Mouse (Mus musculus) liver, embryonic 12.5 days (tissue): Measurements from ENCODE around the gene Bmpr1a. TPM values are rescaled to one million over a fixed set of nuclear protein-coding genes. Genes with fewer than 3 reads are reported as not detected.

Experiments
- ATAC-seq: fragments of 200-750 bp; cut with Nextera tagmentation; 2 replicates; pipeline ENCODE4 v1.8.0; 2017; ENCODE audit warnings: moderate number of reproducible peaks, mild to moderate bottlenecking, moderate library complexity
- H3K27ac ChIP-seq: fragments of 300-500 bp; sonication (generic); 2 replicates; pipeline ENCODE4 v1.5.1; 2016; ENCODE audit warnings: mild to moderate bottlenecking
- H3K27me3 ChIP-seq: fragments of 300-500 bp; sonication (generic); replicated peaks from 2 replicates; pipeline ENCODE4 v1.6.1; 2016; ENCODE audit warnings: mild to moderate bottlenecking, moderate library complexity
- H3K36me3 ChIP-seq: fragments of 300-500 bp; sonication (generic); 2 replicates; pipeline ENCODE4 v1.6.1; 2016; ENCODE audit warnings: mild to moderate bottlenecking, moderate library complexity
- H3K4me1 ChIP-seq: fragments of 300-500 bp; sonication (generic); 2 replicates; pipeline ENCODE4 v1.6.1; 2016
- H3K4me2 ChIP-seq: fragments of 300-500 bp; sonication (generic); 2 replicates; pipeline ENCODE4 v1.6.1; 2016; ENCODE audit warnings: mild to moderate bottlenecking, moderate library complexity
- H3K4me3 ChIP-seq: fragments of 300-500 bp; sonication (generic); 2 replicates; pipeline ENCODE4 v1.5.1; 2016; ENCODE audit warnings: mild to moderate bottlenecking, moderate library complexity
- H3K9ac ChIP-seq: fragments of 300-500 bp; sonication (generic); 2 replicates; pipeline ENCODE4 v1.6.1; 2016; ENCODE audit warnings: mild to moderate bottlenecking, moderate library complexity
- H3K9me3 ChIP-seq: fragments of 300-500 bp; sonication (generic); replicated peaks from 2 replicates; pipeline ENCODE4 v1.6.1; 2016; ENCODE audit warnings: mild to moderate bottlenecking, moderate library complexity
- WGBS: fragments of 180-500 bp; shearing (Covaris S2); methylation state at CpG from one replicate; pipeline ENCODE4 v1.1.7; 2016; ENCODE audit not compliant: insufficient replicate concordance; 5-methylcytosine and 5-hydroxymethylcytosine counted together
- polyA plus RNA-seq: library from polyadenylated mRNA; unstranded; fragments of >200 nt; fragmentation: Nextera tagmentation; extraction: Ambion mirVana; gene quantifications from 2 replicates; pipeline ENCODE4 v1.2.1, GENCODE M21; 2016

Gene Bmpr1a
- polyA plus RNA-seq = 8.6 and 8.8 TPM in 2 replicates

- Histone ChIP-seq H3K9ac (peak within 1 kb of the TSS; percentile 85), H3K4me3 (peak within 1 kb of the TSS; percentile 77), H3K27me3 (peaks cover 73% of the 10 kb centered on the region), H3K4me2 (peak within 1 kb of the TSS; percentile 96), H3K27ac (peak within 1 kb of the TSS; percentile 80), H3K4me1 (peaks cover 46% of the 10 kb centered on the region), H3K9me3 (no peaks in the 10 kb centered on the region), H3K36me3 (no peaks in the 10 kb centered on the region)
- ATAC-seq = no peak
- 10% methylated on average over 15 of the region's 15 CpGs for WGBS
Measured at GRCm38 (mm10) chr14:34503325-34503647, at the start of gene Bmpr1a. TSS of gene Bmpr1a (minus strand) at chr14:34503341.

DNA sequence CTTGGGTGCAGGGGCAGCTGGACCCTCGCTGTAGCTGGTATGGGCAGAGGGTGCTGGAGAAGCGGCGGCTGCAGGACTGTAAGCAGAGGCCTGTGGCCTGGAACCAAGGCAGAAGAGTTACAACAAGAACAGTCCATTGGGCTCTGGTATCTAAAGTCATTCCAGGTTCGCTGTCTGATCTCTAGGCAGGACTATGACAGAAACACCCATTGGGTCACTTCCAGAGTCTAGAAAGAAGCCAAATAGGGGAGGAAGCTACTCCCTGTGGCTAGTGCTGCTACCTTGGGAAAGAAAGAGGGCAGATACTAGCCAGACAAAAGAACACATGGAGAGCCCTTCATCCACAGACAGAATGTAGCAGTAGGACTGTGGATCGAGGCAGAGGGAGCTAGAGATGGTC is 49.1 kb upstream of the Bmpr1a start:
- Histone ChIP-seq H3K4me1 (peaks cover 12% of the 10 kb centered on the region), H3K4me3 (no peak overlapping the region), H3K9ac (no peak overlapping the region), H3K27me3 (peaks cover 69% of the 10 kb centered on the region), H3K9me3 (no peaks in the 10 kb centered on the region), H3K27ac (no peak overlapping the region), H3K36me3 (no peaks in the 10 kb centered on the region), H3K4me2 (no peak overlapping the region)
- ATAC-seq = no peak
- WGBS = 63% methylated on average over 5 of the region's 5 CpGs

GRCm38 (mm10) chr14:34549004-34549671 is 46.0 kb upstream of the Bmpr1a start:
- Histone ChIP-seq H3K9me3 (no peaks in the 10 kb centered on the region), H3K36me3 (no peaks in the 10 kb centered on the region), H3K27me3 (peaks cover 86% of the 10 kb centered on the region), H3K4me2 (peak overlapping the region; percentile 99), H3K27ac (peak overlapping the region; percentile 8; the same call in 1 of the 2 replicates), H3K4me1 (peaks cover 12% of the 10 kb centered on the region), H3K9ac (peak overlapping the region; percentile 70), H3K4me3 (peak overlapping the region; percentile 69)
- whole genome bisulfite sequencing = under 1% methylated on average over 55 of the region's 55 CpGs
- ATAC-seq = peak; percentile 81

DNA sequence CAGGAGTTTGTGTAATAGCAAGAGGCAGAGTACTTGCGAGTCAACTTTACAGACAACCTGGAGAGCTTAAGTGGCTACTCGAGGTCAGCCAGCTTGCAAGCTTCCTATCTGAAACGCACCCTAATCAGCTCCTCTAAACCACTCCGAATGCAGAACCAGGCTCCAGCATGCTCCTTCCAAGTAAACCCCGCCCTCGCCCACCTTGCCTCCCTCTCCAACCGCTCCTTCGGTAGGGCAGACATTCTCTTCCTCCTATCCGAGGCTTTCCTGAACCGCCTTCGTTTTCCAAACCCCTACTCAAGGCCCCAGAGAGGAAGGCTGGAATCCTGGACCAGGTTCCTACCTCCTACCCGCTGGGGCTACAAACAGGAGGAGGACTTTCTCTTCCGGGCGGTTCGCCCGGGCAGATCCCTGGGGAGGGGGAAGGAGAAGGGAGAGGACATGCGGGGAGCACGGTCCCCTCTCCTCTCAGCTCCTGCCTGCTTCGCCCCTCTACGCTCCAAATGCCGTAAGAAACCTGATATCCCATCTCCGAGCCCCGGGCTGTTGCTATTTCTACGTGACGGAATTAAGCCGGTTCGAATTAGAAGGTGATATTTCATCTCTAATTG is 45.4 kb upstream of the Bmpr1a start:
- no peaks in the 10 kb centered on the region for H3K36me3 ChIP-seq
- peaks cover 86% of the 10 kb centered on the region for H3K27me3 ChIP-seq
- H3K27ac ChIP-seq = no peak overlapping the region
- ATAC-seq = no peak
- peaks cover 12% of the 10 kb centered on the region for H3K4me1 ChIP-seq
- WGBS = 2% methylated on average over 23 of the region's 27 CpGs
- peak overlapping the region; percentile 99 for H3K4me2 ChIP-seq
- peak overlapping the region; percentile 69 for H3K4me3 ChIP-seq
- no peaks in the 10 kb centered on the region for H3K9me3 ChIP-seq
- H3K9ac ChIP-seq = peak overlapping the region; percentile 70

DNA sequence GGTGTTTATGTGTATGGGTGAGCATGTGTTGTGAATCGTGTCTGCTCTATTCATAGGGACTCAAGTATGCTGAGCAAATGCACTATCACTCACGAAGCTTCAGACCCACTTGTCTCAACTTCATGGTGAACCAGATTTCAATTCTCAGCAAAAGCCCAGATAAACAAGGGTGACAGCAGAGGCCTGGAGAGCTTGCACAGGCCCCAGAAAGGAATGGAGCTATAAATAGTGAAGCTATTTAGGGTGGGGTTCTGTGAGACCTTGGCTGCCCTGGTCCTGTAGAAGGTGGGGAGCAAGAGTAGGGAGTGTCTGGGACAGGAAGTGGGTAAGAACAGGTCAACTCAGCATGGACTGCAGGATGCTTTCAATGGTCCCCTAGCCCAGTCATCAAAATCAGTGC is 41.4 kb upstream of the Bmpr1a start:
- Histone ChIP-seq H3K27me3 (peaks cover 86% of the 10 kb centered on the region), H3K4me1 (peaks cover 17% of the 10 kb centered on the region), H3K27ac (no peak overlapping the region), H3K9ac (no peak overlapping the region), H3K4me2 (no peak overlapping the region), H3K4me3 (no peak overlapping the region), H3K9me3 (no peaks in the 10 kb centered on the region), H3K36me3 (no peaks in the 10 kb centered on the region)
- ATAC-seq = no peak
- 51% methylated on average over 2 of the region's 2 CpGs for WGBS

GRCm38 (mm10) chr14:34544001-34544400 is 40.9 kb upstream of the Bmpr1a start:
- Histone ChIP-seq H3K9me3 (no peaks in the 10 kb centered on the region), H3K27ac (no peak overlapping the region), H3K4me2 (no peak overlapping the region), H3K27me3 (peaks cover 82% of the 10 kb centered on the region), H3K4me3 (no peak overlapping the region), H3K36me3 (no peaks in the 10 kb centered on the region), H3K9ac (no peak overlapping the region), H3K4me1 (peaks cover 13% of the 10 kb centered on the region)
- no peak for ATAC-seq
- 67% methylated on average over 6 of the region's 6 CpGs for WGBS

- peaks cover 9% of the 10 kb centered on the region; the same call in 1 of the 2 replicates for H3K4me1 ChIP-seq
- no peaks in the 10 kb centered on the region for H3K36me3 ChIP-seq
- ATAC-seq = no peak
- H3K9ac ChIP-seq = no peak overlapping the region
- H3K9me3 ChIP-seq = no peaks in the 10 kb centered on the region
- WGBS = 74% methylated on average over 6 of the region's 6 CpGs
- no peak overlapping the region for H3K4me2 ChIP-seq
- H3K4me3 ChIP-seq = no peak overlapping the region
- H3K27ac ChIP-seq = no peak overlapping the region
- peaks cover 80% of the 10 kb centered on the region for H3K27me3 ChIP-seq
Measured at GRCm38 (mm10) chr14:34543596-34543995, 40.5 kb upstream of the Bmpr1a start.

- no peak overlapping the region for H3K27ac ChIP-seq
- H3K9ac ChIP-seq = no peak overlapping the region
- H3K36me3 ChIP-seq = no peaks in the 10 kb centered on the region
- 76% methylated on average over 5 of the region's 5 CpGs for WGBS
- peaks cover 65% of the 10 kb centered on the region for H3K27me3 ChIP-seq
- ATAC-seq = no peak
- H3K4me3 ChIP-seq = no peak overlapping the region
- H3K4me1 ChIP-seq = peaks cover 4% of the 10 kb centered on the region; the same call in 1 of the 2 replicates
- H3K9me3 ChIP-seq = no peaks in the 10 kb centered on the region
- H3K4me2 ChIP-seq = no peak overlapping the region
Measured at GRCm38 (mm10) chr14:34541896-34542295, 38.8 kb upstream of the Bmpr1a start.

GRCm38 (mm10) chr14:34540685-34541162 is 37.6 kb upstream of the Bmpr1a start:
- H3K27me3 ChIP-seq = peaks cover 53% of the 10 kb centered on the region
- no peak overlapping the region for H3K27ac ChIP-seq
- H3K9me3 ChIP-seq = no peaks in the 10 kb centered on the region
- H3K36me3 ChIP-seq = no peaks in the 10 kb centered on the region
- no peak overlapping the region for H3K9ac ChIP-seq
- no peak for ATAC-seq
- no peak overlapping the region for H3K4me3 ChIP-seq
- peak overlapping the region; percentile 18; the same call in 1 of the 2 replicates for H3K4me2 ChIP-seq
- 14% methylated on average over 10 of the region's 17 CpGs for WGBS
- H3K4me1 ChIP-seq = peaks cover 4% of the 10 kb centered on the region; the same call in 1 of the 2 replicates

GRCm38 (mm10) chr14:34535883-34536282 is 32.7 kb upstream of the Bmpr1a start:
- no peaks in the 10 kb centered on the region for H3K9me3 ChIP-seq
- H3K4me2 ChIP-seq = 0 out of 2 replicates have a peak overlapping the region, but pooled peaks have one; percentile 10
- no peak overlapping the region for H3K4me3 ChIP-seq
- ATAC-seq = peak; percentile 35; the same call in 1 of the 2 replicates
- H3K9ac ChIP-seq = no peak overlapping the region
- no peaks in the 10 kb centered on the region for H3K36me3 ChIP-seq
- no peak overlapping the region for H3K27ac ChIP-seq
- peaks cover 3% of the 10 kb centered on the region; the same call in 1 of the 2 replicates for H3K4me1 ChIP-seq
- 41% methylated on average over 4 of the region's 4 CpGs for WGBS
- H3K27me3 ChIP-seq = peaks cover 12% of the 10 kb centered on the region

DNA sequence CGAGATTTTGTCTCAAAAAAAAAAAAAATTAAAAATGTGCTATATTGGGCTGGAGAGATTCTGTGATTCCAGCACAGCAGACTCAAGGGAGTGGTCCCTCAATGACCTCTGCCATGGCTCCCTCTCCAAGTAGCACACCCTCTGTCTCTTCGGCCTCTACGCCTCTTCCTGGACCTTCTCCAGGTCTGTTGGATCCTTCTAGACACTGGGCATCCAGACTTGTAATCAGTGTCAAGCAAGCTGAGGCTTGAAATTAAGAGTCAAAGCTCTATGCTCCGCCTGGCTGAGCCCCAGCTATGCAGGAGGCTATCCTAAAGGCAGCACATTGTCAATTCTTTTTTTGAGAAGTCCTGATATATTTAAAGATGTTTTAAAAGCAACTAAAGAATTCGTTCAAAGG is 30.4 kb upstream of the Bmpr1a start:
- WGBS = 60% methylated on average over 5 of the region's 5 CpGs
- H3K4me1 ChIP-seq = no peaks in the 10 kb centered on the region

DNA sequence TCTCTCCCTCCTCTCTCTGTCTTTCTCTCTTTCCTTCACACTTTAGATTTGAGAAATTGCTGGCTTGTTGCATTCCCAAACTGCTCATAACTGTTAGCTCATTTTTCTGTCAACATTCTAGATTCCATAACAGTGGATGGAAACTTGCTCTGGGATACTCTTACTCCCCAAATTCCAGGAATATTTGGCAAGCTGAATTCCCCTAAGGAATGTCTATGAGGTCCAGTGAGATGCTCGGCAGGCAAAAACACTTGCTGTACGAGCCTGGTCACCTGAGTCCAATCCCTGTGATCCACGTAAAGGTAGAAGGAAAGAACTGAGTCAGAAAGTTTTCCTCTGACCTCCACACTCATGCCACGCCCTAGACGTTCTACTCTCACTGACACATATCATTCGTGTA is 29.4 kb upstream of the Bmpr1a start:
- Histone ChIP-seq H3K27me3 (peaks cover 13% of the 10 kb centered on the region), H3K9ac (no peak overlapping the region), H3K9me3 (no peaks in the 10 kb centered on the region), H3K4me3 (no peak overlapping the region), H3K4me1 (no peaks in the 10 kb centered on the region), H3K4me2 (no peak overlapping the region), H3K36me3 (no peaks in the 10 kb centered on the region), H3K27ac (no peak overlapping the region)
- no peak for ATAC-seq
- WGBS = 63% methylated on average over 6 of the region's 6 CpGs

More for the DNA sequence above, 30.4 kb upstream of the Bmpr1a start:
- no peak overlapping the region for H3K27ac ChIP-seq
- H3K4me2 ChIP-seq = no peak overlapping the region
- no peak for ATAC-seq
- peaks cover 8% of the 10 kb centered on the region for H3K27me3 ChIP-seq
- H3K4me3 ChIP-seq = no peak overlapping the region
- H3K36me3 ChIP-seq = no peaks in the 10 kb centered on the region
- H3K9me3 ChIP-seq = no peaks in the 10 kb centered on the region
- H3K9ac ChIP-seq = no peak overlapping the region
